Mouse (Mus musculus): ENCODE data around the gene Usp36. TPM values are rescaled to one million over a fixed set of nuclear protein-coding genes. Genes with fewer than 3 reads are reported as not detected.
A peak's percentile ranks its signal among the peaks of the same experiment; 100 is the strongest.

The Usp36 gene
- polyA plus RNA-seq, 1 experiment from 2014 or later = 19.4 TPM

GRCm38 (mm10) chr11:118216468-118216867, 73.6 kb downstream of the Usp36 start:
- Histone ChIP-seq H3K27ac (no peak overlapping the region), H3K27me3 (no peaks in the 10 kb centered on the region), H3K4me3 (no peak overlapping the region), H3K9ac (no peak overlapping the region), H3K4me1 (peaks cover 17% of the 10 kb centered on the region; the same call in 1 of the 2 replicates), H3K36me3 (no peaks in the 10 kb centered on the region), H3K4me2 (no peak overlapping the region), H3K9me3 (no peaks in the 10 kb centered on the region)
- 70% methylated on average over 6 of the region's 6 CpGs for WGBS
- no peak for ATAC-seq (ENCODE audit: borderline replicate concordance, extremely low read depth, low FRiP score, low TSS enrichment)

- 57% methylated on average over 5 of the region's 5 CpGs for WGBS
- Histone ChIP-seq H3K27ac (no peak overlapping the region), H3K4me1 (peaks cover 19% of the 10 kb centered on the region; the same call in 1 of the 2 replicates), H3K27me3 (no peaks in the 10 kb centered on the region), H3K9ac (no peak overlapping the region), H3K4me3 (no peak overlapping the region), H3K4me2 (no peak overlapping the region), H3K36me3 (no peaks in the 10 kb centered on the region), H3K9me3 (no peaks in the 10 kb centered on the region)
- no peak for ATAC-seq (ENCODE audit: borderline replicate concordance, extremely low read depth, low FRiP score, low TSS enrichment)
Observed at GRCm38 (mm10) chr11:118215928-118216458, 74.1 kb downstream of the Usp36 start.

DNA sequence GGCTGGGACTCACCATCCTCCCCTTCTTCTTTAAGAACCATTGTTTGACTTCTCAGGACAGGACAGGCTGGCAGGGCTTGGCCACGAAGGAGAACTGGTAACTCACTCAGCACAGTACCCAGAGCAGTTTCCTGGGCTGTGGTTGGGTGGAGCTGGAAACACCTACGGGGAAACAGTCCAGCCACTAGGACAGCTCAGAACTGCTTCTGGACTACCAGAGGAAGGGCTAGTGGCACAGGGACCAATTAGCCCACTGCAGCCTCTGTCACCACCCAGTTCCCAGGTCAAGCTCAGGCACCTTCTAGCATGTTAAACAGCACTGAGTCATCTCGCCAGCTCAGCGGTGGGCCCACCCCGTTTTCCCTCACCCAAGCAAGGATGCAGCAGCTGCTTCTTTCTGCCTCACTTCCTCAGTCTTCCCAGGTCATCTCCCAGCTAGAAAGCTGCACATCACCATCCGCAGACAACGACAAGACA, 77.4 kb downstream of the Usp36 start:
- Histone ChIP-seq H3K9ac (no peak overlapping the region), H3K4me3 (no peak overlapping the region), H3K4me2 (no peak overlapping the region), H3K27ac (no peak overlapping the region), H3K4me1 (peaks cover 41% of the 10 kb centered on the region), H3K9me3 (no peaks in the 10 kb centered on the region), H3K36me3 (no peaks in the 10 kb centered on the region), H3K27me3 (no peaks in the 10 kb centered on the region)
- WGBS = 55% methylated on average over 7 of the region's 7 CpGs
- ATAC-seq (ENCODE audit: borderline replicate concordance, extremely low read depth, low FRiP score, low TSS enrichment) = no peak; the same call in 1 of the 2 replicates

DNA sequence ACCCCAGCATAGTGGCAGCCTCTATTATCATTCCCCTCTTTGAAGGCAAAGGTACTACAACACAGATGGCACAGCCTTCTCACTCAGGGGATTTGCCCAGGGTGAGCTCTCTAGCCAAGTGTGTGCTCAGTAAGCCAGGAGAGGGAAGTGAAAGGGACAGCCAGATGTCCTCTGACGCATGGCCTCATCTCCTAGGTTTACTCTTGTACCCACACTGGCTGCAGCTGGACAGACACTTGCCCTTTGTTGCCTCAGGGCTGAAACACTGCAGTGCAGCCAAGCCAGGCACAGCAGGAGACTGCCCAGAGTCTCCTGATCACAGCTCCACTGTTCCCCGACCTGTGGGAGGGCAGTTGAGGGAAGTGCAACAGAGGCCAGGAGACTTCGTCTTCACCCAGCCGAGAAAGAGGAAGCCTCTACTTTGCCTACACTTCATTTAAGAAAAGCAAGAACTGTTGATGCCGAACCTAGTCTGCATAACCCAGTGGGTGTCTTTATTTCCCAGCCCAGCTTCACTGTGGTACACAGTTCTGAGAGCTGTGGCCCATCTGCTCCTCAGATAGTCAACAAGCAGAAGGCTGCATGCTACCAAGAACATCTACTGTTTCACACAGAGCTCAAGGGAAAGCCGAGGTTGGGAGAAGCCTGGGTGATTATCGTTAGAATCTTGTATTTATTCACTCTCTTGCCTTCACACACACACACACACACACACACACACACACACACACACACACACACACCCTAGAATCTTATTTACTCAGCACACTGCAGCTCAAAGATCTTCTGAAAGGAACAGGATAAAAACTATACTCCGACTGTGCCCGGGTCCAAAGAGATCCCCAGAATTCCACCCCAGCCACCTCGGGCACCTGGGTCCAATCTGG, 78.1 kb downstream of the Usp36 start:
- no peak overlapping the region for H3K4me2 ChIP-seq
- H3K27ac ChIP-seq = peak overlapping the region; percentile 22; the same call in 1 of the 2 replicates
- no peak for ATAC-seq (ENCODE audit: borderline replicate concordance, extremely low read depth, low FRiP score, low TSS enrichment)
- H3K36me3 ChIP-seq = no peaks in the 10 kb centered on the region
- no peaks in the 10 kb centered on the region for H3K9me3 ChIP-seq
- H3K4me3 ChIP-seq = no peak overlapping the region
- H3K4me1 ChIP-seq = peaks cover 45% of the 10 kb centered on the region
- H3K9ac ChIP-seq = no peak overlapping the region
- whole genome bisulfite sequencing = 49% methylated on average over 10 of the region's 10 CpGs
- H3K27me3 ChIP-seq = no peaks in the 10 kb centered on the region

GRCm38 (mm10) chr11:118210962-118211361, 79.1 kb downstream of the Usp36 start:
- H3K4me1 ChIP-seq = peaks cover 47% of the 10 kb centered on the region
- no peak overlapping the region for H3K9ac ChIP-seq

GRCm38 (mm10) chr11:118210116-118210515, 79.9 kb downstream of the Usp36 start:
- peaks cover 51% of the 10 kb centered on the region for H3K4me1 ChIP-seq
- ATAC-seq (ENCODE audit: borderline replicate concordance, extremely low read depth, low FRiP score, low TSS enrichment) = no peak
- 79% methylated on average over 4 of the region's 4 CpGs for WGBS

More at GRCm38 (mm10) chr11:118210962-118211361, 79.1 kb downstream of the Usp36 start:
- no peaks in the 10 kb centered on the region for H3K9me3 ChIP-seq
- H3K36me3 ChIP-seq = no peaks in the 10 kb centered on the region
- H3K27ac ChIP-seq = no peak overlapping the region
- H3K4me2 ChIP-seq = no peak overlapping the region
- no peak for ATAC-seq (ENCODE audit: borderline replicate concordance, extremely low read depth, low FRiP score, low TSS enrichment)
- no peaks in the 10 kb centered on the region for H3K27me3 ChIP-seq
- H3K4me3 ChIP-seq = no peak overlapping the region
- WGBS = 71% methylated on average over 5 of the region's 5 CpGs

More at GRCm38 (mm10) chr11:118210116-118210515, 79.9 kb downstream of the Usp36 start:
- H3K9ac ChIP-seq = no peak overlapping the region
- no peak overlapping the region for H3K4me3 ChIP-seq
- H3K36me3 ChIP-seq = no peaks in the 10 kb centered on the region
- H3K27me3 ChIP-seq = no peaks in the 10 kb centered on the region
- no peak overlapping the region for H3K4me2 ChIP-seq
- no peaks in the 10 kb centered on the region for H3K9me3 ChIP-seq
- H3K27ac ChIP-seq = no peak overlapping the region

Other genes starting within 250 kb of the Usp36 start
- 0.19 and 0.20 TPM in 2 replicates for gene Dnah17, start 159.6 kb downstream of the Usp36 start, polyA plus RNA-seq (2015; fragmentation: Nextera tagmentation; extraction: Ambion mirVana)
- gene Cyth1, start 41.7 kb downstream of the Usp36 start, polyA plus RNA-seq (2015; fragmentation: Nextera tagmentation; extraction: Ambion mirVana) = 16.6 and 17.7 TPM in 2 replicates
- 0.33 and 0.56 TPM in 2 replicates for gene Cep295nl, start 52.3 kb upstream of the Usp36 start, polyA plus RNA-seq (2015; fragmentation: Nextera tagmentation; extraction: Ambion mirVana)
- gene Timp2, start 65.5 kb upstream of the Usp36 start, polyA plus RNA-seq (2015; fragmentation: Nextera tagmentation; extraction: Ambion mirVana) = 79.1 and 79.8 TPM in 2 replicates
- gene Lgals3bp, start 111.8 kb upstream of the Usp36 start, polyA plus RNA-seq (2015; fragmentation: Nextera tagmentation; extraction: Ambion mirVana) = 4.9 and 6.9 TPM in 2 replicates
- gene Cant1, start 128.8 kb upstream of the Usp36 start, polyA plus RNA-seq (2015; fragmentation: Nextera tagmentation; extraction: Ambion mirVana) = 30.3 and 33.7 TPM in 2 replicates
- 6.9 and 7.6 TPM in 2 replicates for gene C1qtnf1, start 138.0 kb upstream of the Usp36 start, polyA plus RNA-seq (2015; fragmentation: Nextera tagmentation; extraction: Ambion mirVana)
- 6.0 and 7.3 TPM in 2 replicates for gene Engase, start 186.6 kb upstream of the Usp36 start, polyA plus RNA-seq (2015; fragmentation: Nextera tagmentation; extraction: Ambion mirVana)

Measured in lung, embryonic 15.5 days (tissue).